Mouse (Mus musculus): Measurements from ENCODE around the gene Senp5.

GRCm38 (mm10) chr16:31927412-31927811 lies 75.7 kb downstream of the Senp5 start:
- TF ChIP-seq EP300 (IDR thresholded peaks at IDR 0.05; ENCODE audit: low read depth) (no peak), CTCF (IDR thresholded peaks at IDR 0.05; ENCODE audit: low read depth) (no peak)
